Mouse (Mus musculus) E14TG2a.4 (cell line): ENCODE data around the gene Fth1.

Experiments used
- CTCF ChIP-seq: conservative IDR thresholded peaks from 2 replicates; pipeline ENCODE4 v1.5.1; 2014; ENCODE audit warnings: low read length
- POU5F1 ChIP-seq: IDR thresholded peaks from 2 replicates; pipeline ENCODE4 v1.6.1; 2014; ENCODE audit warnings: low read length, borderline replicate concordance

DNA sequence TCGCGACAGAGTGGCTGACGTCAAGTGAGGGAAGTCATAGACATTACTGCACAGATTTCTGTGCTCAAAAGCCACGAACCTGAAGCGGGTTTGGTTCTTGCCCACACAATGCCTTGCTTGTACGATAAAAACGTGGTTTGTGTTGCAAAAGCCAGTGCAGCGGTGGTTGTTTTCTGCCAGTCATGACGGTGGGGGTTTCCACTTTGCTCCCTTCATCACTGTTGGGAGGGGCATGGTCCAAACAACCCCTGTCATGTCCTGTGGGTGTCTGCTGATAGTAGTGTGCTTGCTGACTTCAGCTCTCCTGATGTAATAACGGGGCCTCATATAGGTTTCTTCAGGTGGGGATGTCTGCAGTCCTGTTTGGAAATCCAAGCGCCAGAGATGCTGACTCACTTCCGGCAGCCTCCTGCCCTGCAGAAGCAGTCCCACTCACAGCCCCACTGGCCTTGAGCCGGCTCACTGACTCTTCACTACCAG is 41.5 kb upstream of the Fth1 start:
- TF ChIP-seq CTCF, result no peak
- TF ChIP-seq POU5F1, result no peak
